Mouse (Mus musculus) thymus, adult 2 months (tissue): ENCODE data around the gene Galnt15.

ENCODE experiments used
- CTCF ChIP-seq: fragments of 200-500 bp; IDR thresholded peaks from 2 replicates; pipeline ENCODE4 v1.5.1; 2012; ENCODE audit warnings: mild to moderate bottlenecking, control low read depth, low read length, moderate library complexity, borderline replicate concordance; ENCODE audit not compliant: control insufficient read depth, poor library complexity, insufficient read depth; ENCODE audit errors: extremely low read depth
- POLR2A ChIP-seq: fragments of 200-500 bp; IDR thresholded peaks from 2 replicates; pipeline ENCODE4 v1.6.1; 2012; ENCODE audit warnings: mild to moderate bottlenecking, low read length, control low read depth, moderate library complexity; ENCODE audit not compliant: control insufficient read depth, poor library complexity, insufficient read depth; ENCODE audit errors: extremely low read depth

DNA sequence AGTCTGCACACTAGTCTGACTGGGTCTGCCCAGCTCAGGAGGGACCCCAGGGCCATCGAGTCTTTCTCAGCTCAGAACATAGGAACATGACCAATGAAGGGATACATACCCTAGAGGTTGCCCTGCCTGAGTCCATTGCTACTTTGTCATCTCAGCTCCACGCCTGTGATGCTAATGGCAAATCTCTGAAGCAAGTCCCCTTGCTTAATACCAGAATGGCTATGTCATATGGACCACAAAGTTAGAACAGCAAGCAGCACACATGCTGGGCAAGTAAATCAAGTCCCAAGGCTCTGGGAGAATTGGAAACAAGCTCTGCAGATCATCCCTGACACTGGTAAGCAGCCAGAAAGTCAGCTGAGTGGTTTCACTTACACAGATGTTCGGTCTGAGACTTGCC is 70.2 kb downstream of the Galnt15 start:
- TF ChIP-seq POLR2A (no peak), CTCF (no peak)
